Mouse (Mus musculus) stomach, postnatal 0 days (tissue): ENCODE data around the gene Rap1gap.

Experiments
- CTCF ChIP-seq: IDR thresholded peaks from 2 replicates; pipeline ENCODE4 v1.5.1; 2016; ENCODE audit warnings: antibody characterized with exemption, low read depth, mild to moderate bottlenecking, moderate library complexity
- EP300 ChIP-seq: optimal IDR thresholded peaks from 2 replicates; pipeline ENCODE3; 2016; ENCODE audit warnings: antibody characterized with exemption

DNA sequence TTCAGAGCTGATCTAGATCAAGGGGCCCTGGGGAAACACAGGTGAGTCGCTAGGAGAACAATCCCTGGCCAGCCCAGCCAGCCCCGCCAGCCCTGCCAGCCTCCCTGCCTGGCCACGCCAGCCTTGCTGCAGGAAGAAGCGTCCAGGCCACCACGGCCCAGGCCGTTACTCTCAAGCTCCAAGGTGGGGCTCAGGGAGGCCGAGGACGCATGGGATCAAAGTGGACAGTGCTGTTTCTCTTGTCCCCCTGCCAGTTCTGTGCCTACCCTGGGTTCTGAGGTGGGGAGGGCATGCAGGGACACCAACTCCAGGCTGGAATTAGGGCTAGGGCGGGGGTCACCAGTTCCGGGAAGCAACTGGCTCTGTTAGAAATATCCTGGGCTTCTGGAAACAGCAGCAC lies 67.4 kb downstream of the Rap1gap start:
- TF ChIP-seq CTCF (no peak), EP300 (no peak)
